Mouse (Mus musculus): ENCODE measurements around the gene Pold4.

- TF ChIP-seq MAX (IDR thresholded peaks at IDR 0.05) (no peak), CTCF (IDR thresholded peaks at IDR 0.05; ENCODE audit: control insufficient read depth, insufficient read depth, insufficient read length) (no peak), USF1 (IDR thresholded peaks at IDR 0.05; ENCODE audit: low read depth) (no peak), MYOD1 (IDR thresholded peaks at IDR 0.05; ENCODE audit: control insufficient read depth, insufficient read length, low read depth) (no peak), CEBPB (IDR thresholded peaks at IDR 0.05; ENCODE audit: low read depth) (no peak)
These were observed 13.8 kb upstream of the Pold4 start for GRCm38 (mm10) chr19:4217855-4218254.
